Mouse (Mus musculus): ENCODE data around the gene Cdkn1b.
A peak's percentile ranks its signal among the peaks of the same experiment; 100 is the strongest.

The Cdkn1b gene

DNA sequence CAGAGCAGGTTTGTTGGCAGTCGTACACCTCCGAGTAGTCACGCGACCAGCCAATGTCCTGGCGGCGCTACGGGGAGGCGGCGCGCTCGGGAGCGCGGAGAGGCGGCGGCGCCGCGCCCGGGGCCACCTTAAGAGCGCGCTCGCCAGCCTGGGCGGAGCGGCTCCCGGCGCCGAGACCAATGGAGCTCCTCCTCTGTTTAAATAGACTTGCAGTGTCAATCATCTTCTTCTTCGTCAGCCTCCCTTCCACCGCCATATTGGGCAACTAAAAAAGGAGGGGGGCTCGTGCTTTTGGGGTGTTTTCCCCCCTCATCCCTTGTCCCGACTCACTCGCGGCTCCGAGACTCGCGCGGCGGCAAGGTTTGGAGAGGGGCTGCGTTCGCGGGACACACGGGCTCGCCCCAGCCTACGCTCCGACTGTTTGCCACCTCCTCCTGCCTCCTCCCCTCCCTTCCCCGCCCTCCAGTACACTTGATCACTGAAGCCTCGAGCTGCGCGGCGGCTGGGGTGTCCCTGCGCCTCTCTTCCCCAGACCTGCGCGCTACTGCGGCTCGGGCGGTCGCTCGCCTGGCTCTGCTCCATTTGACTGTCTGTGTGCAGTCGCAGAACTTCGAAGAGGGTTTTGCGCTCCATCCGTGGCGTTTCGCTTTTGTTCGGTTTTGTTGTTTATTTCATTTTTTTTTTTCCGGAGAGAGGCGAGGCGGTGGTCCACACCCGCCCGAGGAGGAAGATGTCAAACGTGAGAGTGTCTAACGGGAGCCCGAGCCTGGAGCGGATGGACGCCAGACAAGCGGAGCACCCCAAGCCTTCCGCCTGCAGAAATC lies at the start of gene Cdkn1b:
TSS of gene Cdkn1b (plus strand) at position 212 of the 824 bp plus-strand sequence.
- DNase-seq (ENCODE audit: low spot score in 2 of 2): peak; percentile 87 to 88

- DNase-seq (ENCODE audit: low spot score in 2 of 2): no peak
Measured at GRCm38 (mm10) chr6:134870887-134871286, 49.3 kb upstream of the Cdkn1b start.

- no peak for DNase-seq (ENCODE audit: low spot score in 2 of 2)
Measured at GRCm38 (mm10) chr6:134872236-134872635, 48.0 kb upstream of the Cdkn1b start.

- DNase-seq (ENCODE audit: low spot score in 2 of 2): no peak
Measured at GRCm38 (mm10) chr6:134873018-134873417, 47.2 kb upstream of the Cdkn1b start.

- DNase-seq (ENCODE audit: low spot score in 2 of 2): no peak
Measured at GRCm38 (mm10) chr6:134876795-134877194, 43.4 kb upstream of the Cdkn1b start.

GRCm38 (mm10) chr6:134877276-134877675 lies 42.9 kb upstream of the Cdkn1b start:
- DNase-seq (ENCODE audit: low spot score in 2 of 2): no peak

DNA sequence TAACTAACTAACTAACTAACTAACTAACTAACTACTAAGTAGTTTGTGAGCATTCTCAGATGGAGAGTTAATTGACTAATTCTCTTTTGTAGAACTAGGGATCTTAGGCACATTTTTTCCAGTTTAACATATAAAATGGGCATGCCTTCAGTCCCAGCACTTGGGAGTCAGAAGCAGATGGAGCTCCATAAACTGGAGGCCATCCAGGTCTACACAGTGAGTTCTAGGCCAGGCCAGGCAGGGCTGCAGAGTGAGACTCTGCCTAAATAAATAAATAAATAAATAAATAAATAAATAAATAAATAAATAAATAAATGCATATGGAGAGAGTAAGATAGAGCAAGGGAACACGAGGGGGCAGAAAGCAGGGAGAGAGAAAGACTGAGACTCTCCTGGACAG lies 42.3 kb upstream of the Cdkn1b start:
- no peak for DNase-seq (ENCODE audit: low spot score in 2 of 2)

GRCm38 (mm10) chr6:134879556-134879955 lies 40.6 kb upstream of the Cdkn1b start:
- no peak for DNase-seq (ENCODE audit: low spot score in 2 of 2)

GRCm38 (mm10) chr6:134880046-134880445 lies 40.2 kb upstream of the Cdkn1b start:
- no peak for DNase-seq (ENCODE audit: low spot score in 2 of 2)

DNA sequence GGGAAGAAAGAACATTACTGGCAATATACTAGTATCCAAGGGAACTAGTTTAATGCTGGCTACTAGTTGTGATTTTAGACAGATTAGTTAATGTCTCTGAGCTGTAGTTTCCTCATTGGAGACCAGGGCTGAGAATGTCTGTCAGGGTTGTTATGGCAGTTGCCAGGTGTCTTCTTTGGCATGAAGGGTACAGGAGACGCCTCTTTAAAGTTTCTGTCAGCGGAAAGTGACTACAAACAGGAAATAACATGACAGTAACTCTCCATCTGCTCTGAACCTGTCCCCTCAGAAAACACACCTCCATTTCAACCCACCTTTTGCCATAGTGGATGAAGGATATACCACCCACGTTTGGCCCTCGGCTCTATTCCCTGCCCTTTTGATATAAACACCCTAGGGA lies 36.5 kb upstream of the Cdkn1b start:
- no peak for DNase-seq (ENCODE audit: low spot score in 2 of 2)

DNA sequence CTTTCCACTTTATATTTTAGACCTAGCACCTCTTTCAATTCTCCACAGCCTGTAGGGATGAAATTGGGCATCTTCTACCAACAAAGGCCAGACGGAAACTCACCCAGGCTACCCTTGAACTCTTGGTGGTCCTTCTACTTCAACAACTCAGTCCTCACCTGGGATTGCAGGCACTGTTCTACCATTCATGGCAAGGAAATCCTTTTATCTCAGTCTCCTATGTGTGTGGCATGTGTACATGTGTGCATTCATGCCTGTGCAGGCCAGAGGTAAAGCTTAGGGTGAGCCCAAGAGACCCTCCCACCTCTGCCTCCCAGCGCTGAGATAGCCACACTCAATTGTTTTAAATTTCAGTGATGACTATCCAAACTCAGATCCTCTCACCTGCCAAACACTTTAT lies 34.7 kb upstream of the Cdkn1b start:
- no peak for DNase-seq (ENCODE audit: low spot score in 2 of 2)

- DNase-seq (ENCODE audit: low spot score in 2 of 2): no peak
Measured at GRCm38 (mm10) chr6:134886475-134886874, 33.7 kb upstream of the Cdkn1b start.

DNA sequence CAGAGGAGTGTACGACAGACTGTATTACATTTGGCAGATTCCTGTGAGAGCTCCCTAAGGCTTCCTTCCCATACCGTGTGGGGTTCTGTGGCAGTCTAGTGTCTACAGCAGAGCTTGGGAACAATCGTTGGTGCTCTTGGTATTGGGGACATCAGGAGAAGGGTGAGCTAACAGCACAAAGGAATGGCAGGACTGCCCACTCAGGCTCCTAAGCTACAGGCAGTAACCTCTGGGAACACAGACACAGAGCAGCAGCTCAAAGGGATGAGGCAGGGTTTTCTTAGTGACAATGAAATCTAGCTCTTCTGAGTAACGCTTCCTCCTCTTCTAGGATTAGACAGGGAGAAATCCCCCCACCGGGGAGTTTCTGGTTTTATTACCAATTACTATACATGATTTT lies 33.2 kb upstream of the Cdkn1b start:
- no peak for DNase-seq (ENCODE audit: low spot score in 2 of 2)

- no peak for DNase-seq (ENCODE audit: low spot score in 2 of 2)
Measured at GRCm38 (mm10) chr6:134887711-134888449, 32.3 kb upstream of the Cdkn1b start.

DNA sequence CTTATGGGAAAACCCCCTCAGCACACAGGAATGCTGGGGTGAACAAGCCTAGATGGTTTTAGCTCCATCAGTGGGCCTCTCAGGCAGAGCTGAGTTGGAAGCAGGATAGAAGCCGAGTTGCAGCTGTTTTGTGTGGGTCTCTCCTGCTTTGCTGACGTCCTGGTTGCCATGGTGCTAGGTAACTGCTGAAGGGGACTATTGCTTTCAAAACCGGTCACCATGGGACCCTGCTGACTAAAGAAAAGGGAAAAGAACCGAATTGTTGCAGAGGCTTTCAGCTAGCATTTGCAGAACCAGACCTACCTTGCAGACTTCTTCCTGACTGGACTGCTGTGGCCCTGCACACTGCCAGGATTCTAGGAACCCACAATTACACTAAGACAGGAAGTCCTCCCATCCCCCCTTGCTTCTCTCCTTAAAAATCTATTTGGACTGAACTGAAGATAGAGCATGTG lies 31.6 kb upstream of the Cdkn1b start:
- DNase-seq (ENCODE audit: low spot score in 2 of 2): no peak

GRCm38 (mm10) chr6:134889763-134890162 lies 30.4 kb upstream of the Cdkn1b start:
- no peak for DNase-seq (ENCODE audit: low spot score in 2 of 2)

GRCm38 (mm10) chr6:134890436-134890835 lies 29.8 kb upstream of the Cdkn1b start:
- DNase-seq (ENCODE audit: low spot score in 2 of 2): no peak

DNA sequence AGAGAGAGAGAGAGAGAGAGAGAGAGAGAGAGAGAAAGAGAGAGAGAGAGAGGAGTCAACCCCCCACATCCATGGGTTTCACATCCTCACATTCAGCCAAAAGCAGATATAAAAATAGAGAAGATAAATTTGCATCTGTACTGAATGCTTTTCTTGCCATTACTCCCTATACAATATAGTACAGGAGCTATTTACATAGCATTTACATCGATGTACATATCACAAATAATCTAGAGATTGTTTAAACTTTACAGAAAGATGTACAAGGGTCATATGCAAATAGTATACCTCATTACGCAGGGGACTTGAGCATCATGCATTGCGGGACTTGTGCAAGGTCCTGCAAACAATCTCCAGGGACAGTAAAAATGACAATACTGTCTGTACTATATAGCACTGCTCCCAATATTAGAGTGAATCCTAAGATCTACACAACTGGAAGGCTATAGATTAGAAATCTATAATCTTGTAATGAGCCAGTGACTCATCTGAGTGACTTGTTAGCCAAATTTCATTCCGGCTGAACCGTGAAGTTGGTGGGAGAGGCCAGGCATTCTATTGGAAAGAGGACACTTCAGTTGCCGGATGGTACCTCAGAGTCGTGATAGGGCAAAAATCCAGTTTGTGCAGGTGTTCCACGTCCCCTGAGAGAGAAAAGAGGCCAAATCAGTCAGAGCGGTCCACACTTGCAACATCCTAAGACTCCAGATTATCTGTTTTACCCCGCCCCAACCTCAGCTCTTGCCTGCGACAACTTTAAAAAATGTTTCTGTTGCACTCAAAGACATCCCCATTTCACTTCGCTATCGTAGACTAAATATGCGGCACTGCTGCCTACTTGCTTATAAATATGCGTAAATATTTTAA lies 23.4 kb upstream of the Cdkn1b start:
- no peak for DNase-seq (ENCODE audit: low spot score in 2 of 2)

- DNase-seq (ENCODE audit: low spot score in 2 of 2): peak; percentile 97 to 99
Measured at GRCm38 (mm10) chr6:134897443-134898094, 22.6 kb upstream of the Cdkn1b start.

- DNase-seq (ENCODE audit: low spot score in 2 of 2): peak; percentile 70 to 71
Measured at GRCm38 (mm10) chr6:134898095-134898965, 21.9 kb upstream of the Cdkn1b start, which contains the start of gene Gpr19. TSS of gene Gpr19 (minus strand) at chr6:134898578.

All from thymus, postnatal 10 days (tissue).